Mouse (Mus musculus) hindbrain, postnatal 0 days (tissue): Measurements from ENCODE around the gene Aldh3a2. TPM values are rescaled to one million over a fixed set of nuclear protein-coding genes. Genes with fewer than 3 reads are reported as not detected.
"Not testable (repeated sequence)": the region's sequence is repeated elsewhere in the genome, so short reads cannot be mapped to it uniquely, and the experiment has no call there.

Experiments
- ATAC-seq: fragments of 200-750 bp; cut with Nextera tagmentation; 2 replicates; pipeline ENCODE4 v1.8.0; 2017; ENCODE audit warnings: mild to moderate bottlenecking, moderate TSS enrichment, moderate library complexity
- DNase-seq: peaks from one replicate; pipeline ENCODE4 v3.0.0-alpha.2; 2015; ENCODE audit warnings: low spot score
- H3K27ac ChIP-seq: fragments of 300-500 bp; sonication (generic); 2 replicates; pipeline ENCODE4 v1.5.1; 2014; ENCODE audit warnings: mild to moderate bottlenecking
- H3K27me3 ChIP-seq: fragments of 300-500 bp; sonication (generic); 2 replicates; pipeline ENCODE4 v1.6.1; 2014; ENCODE audit warnings: low read length, mixed read lengths; ENCODE audit not compliant: insufficient read depth
- H3K36me3 ChIP-seq: fragments of 300-500 bp; sonication (generic); 2 replicates; pipeline ENCODE4 v1.6.1; 2014; ENCODE audit warnings: low read length, mixed read lengths; ENCODE audit not compliant: insufficient read depth
- H3K4me1 ChIP-seq: fragments of 300-500 bp; sonication (generic); 2 replicates; pipeline ENCODE4 v1.6.1; 2014; ENCODE audit warnings: antibody characterized with exemption, low read length, mixed read lengths; ENCODE audit not compliant: insufficient read depth
- H3K4me2 ChIP-seq: fragments of 300-500 bp; sonication (generic); 2 replicates; pipeline ENCODE4 v1.6.1; 2014; ENCODE audit warnings: low read depth, mild to moderate bottlenecking, low read length, moderate library complexity, mixed read lengths
- H3K4me3 ChIP-seq: fragments of 300-500 bp; sonication (generic); 2 replicates; pipeline ENCODE4 v1.5.1; 2014; ENCODE audit warnings: low read length
- H3K9ac ChIP-seq: fragments of 300-500 bp; sonication (generic); replicated peaks from 2 replicates; pipeline ENCODE4 v1.6.1; 2014; ENCODE audit warnings: mild to moderate bottlenecking, low read length, moderate library complexity, mixed read lengths
- H3K9me3 ChIP-seq: fragments of 300-500 bp; sonication (generic); 2 replicates; pipeline ENCODE4 v1.6.1; 2016; ENCODE audit warnings: low read length, mixed read lengths
- CTCF ChIP-seq: IDR thresholded peaks from 2 replicates; pipeline ENCODE4 v1.5.1; 2016; ENCODE audit warnings: antibody characterized with exemption, control low read depth, low read depth
- WGBS: fragments of 180-500 bp; shearing (Covaris S2); extraction: QIAGEN DNeasy Blood & Tissue Kit; methylation state at CpG from one replicate; pipeline ENCODE4 v1.1.7; 2014; 5-methylcytosine and 5-hydroxymethylcytosine counted together
- polyA plus RNA-seq: library from polyadenylated mRNA; unstranded; fragments of >200 nt; fragmentation: Nextera tagmentation; extraction: Ambion mirVana; gene quantifications from 2 replicates; pipeline ENCODE4 v1.2.1, GENCODE M21; 2015
- total RNA-seq: library from RNA; depleted of rRNA; stranded (reverse); fragments of >200 nt; gene quantifications from 2 replicates; pipeline ENCODE4 v1.2.3, GENCODE M21; 2014; rRNA removed

Gene Aldh3a2
- total and polyA plus RNA-seq, 2 experiments from 2014 or later, result 36.2 to 40.4 TPM

DNA sequence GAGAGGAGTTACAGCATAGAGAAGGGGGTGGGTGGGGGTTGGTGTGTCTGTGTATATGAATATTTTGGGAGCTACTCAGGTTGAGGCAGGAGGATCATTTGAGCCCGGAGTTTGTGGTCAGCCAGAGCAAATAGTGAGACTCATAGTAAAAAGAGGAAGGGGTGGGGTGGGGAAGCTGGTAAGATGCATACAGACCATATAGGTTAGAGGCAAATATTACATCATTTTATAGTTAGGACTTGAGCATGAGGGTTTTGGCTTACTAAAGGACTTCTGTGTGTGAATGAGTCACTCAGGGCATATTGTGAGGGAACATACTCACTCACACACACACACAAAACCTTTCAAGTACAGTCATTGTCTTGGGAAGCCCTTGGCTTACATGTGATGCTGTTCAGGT is 90.9 kb downstream of the Aldh3a2 start:
- Histone ChIP-seq H3K4me2 (peak overlapping the region; percentile 49; the same call in 1 of the 2 replicates), H3K27ac (peak overlapping the region; percentile 82), H3K36me3 (no peaks in the 10 kb centered on the region), H3K27me3 (no peaks in the 10 kb centered on the region), H3K9ac (no peak overlapping the region), H3K4me1 (peaks cover 17% of the 10 kb centered on the region), H3K9me3 (no peaks in the 10 kb centered on the region), H3K4me3 (no peak overlapping the region)
- DNase-seq (no peak), ATAC-seq (no peak)
- TF ChIP-seq CTCF, result no peak
- 96% methylated on average over 1 of the region's 1 CpGs for WGBS

- no peaks in the 10 kb centered on the region for H3K9me3 ChIP-seq
- DNase-seq (peak; percentile 31), ATAC-seq (no peak)
- TF ChIP-seq CTCF, result no peak
- peaks cover 22% of the 10 kb centered on the region for H3K4me1 ChIP-seq
- 52% methylated on average over 5 of the region's 5 CpGs for WGBS
- H3K9ac ChIP-seq, result no peak overlapping the region
- peak overlapping the region; percentile 82 for H3K27ac ChIP-seq
- H3K36me3 ChIP-seq, result no peaks in the 10 kb centered on the region
- H3K4me3 ChIP-seq, result peak overlapping the region; percentile 100; the same call in 1 of the 2 replicates
- peak overlapping the region; percentile 49 for H3K4me2 ChIP-seq
- H3K27me3 ChIP-seq, result no peaks in the 10 kb centered on the region
Observed at GRCm38 (mm10) chr11:61175778-61176177, 91.5 kb downstream of the Aldh3a2 start.

DNA sequence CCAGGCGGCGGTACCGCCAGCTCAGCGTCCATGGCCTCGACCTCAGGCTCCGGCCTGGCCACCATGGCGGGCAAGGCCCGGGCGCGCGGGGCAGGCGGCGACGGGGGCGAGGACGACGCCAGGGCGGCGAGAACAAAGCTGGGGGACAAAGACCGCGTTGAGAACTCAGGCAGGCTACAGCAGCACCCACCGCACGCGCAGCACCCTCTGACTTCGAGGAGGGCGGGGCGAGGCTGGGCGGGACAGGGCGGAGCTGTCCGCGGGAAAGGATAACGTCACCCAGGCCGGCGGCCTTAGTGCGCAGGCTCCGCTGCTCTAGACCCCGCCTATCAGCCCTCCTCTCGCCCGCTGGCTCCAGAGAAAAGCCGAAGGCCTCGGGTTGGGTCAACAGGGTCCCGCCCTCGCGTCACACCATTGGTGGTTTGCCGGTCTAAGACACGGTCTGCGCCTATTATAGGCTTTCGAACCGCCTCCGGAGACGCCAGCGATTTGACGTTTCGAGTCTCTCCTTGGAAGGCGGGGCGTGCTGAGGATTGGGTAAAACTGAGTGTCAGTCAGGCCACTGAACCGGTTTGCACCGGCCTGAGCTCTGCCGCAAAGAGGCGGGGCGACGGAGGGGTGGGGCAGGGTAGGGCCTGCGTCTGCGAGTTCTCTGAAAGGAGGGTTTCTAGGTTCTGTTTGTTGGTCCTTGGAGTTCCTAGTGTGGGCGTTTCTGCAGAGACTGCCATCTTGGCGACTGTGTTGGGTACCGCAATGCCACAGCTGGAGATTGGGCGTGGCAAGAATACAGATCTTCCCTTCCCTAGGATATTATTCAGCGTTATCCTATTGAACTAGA is 92.2 kb downstream of the Aldh3a2 start, which contains the start of gene Usp22:
Gene Usp22, minus strand, starts transcription at position 235 of the 838 bp plus-strand sequence.
- H3K27ac ChIP-seq, result peak within 1 kb of the TSS; percentile 100
- no peaks in the 10 kb centered on the region for H3K9me3 ChIP-seq
- H3K4me1 ChIP-seq, result peaks cover 29% of the 10 kb centered on the region
- H3K9ac ChIP-seq, result peak within 1 kb of the TSS; percentile 100
- H3K4me3 ChIP-seq, result peak within 1 kb of the TSS; percentile 100
- H3K4me2 ChIP-seq, result peak within 1 kb of the TSS; percentile 53
- H3K27me3 ChIP-seq, result no peaks in the 10 kb centered on the region
- under 1% methylated on average over 69 of the region's 69 CpGs for WGBS
- DNase-seq (peak; percentile 100), ATAC-seq (peak; percentile 98)
- H3K36me3 ChIP-seq, result no peaks in the 10 kb centered on the region
- peak; percentile 39; the same call in 1 of the 2 replicates for TF ChIP-seq CTCF

GRCm38 (mm10) chr11:61174291-61174820 is 92.9 kb downstream of the Aldh3a2 start:
- H3K9ac ChIP-seq, result peak overlapping the region; percentile 100
- H3K4me1 ChIP-seq, result peaks cover 34% of the 10 kb centered on the region
- no peaks in the 10 kb centered on the region for H3K27me3 ChIP-seq
- TF ChIP-seq CTCF, result peak; percentile 85
- H3K9me3 ChIP-seq, result no peaks in the 10 kb centered on the region
- H3K27ac ChIP-seq, result peak overlapping the region; percentile 100
- WGBS, result under 1% methylated on average over 28 of the region's 28 CpGs
- ATAC-seq (peak; percentile 36), DNase-seq (peak; percentile 87)
- H3K4me3 ChIP-seq, result peak overlapping the region; percentile 100
- peak overlapping the region; percentile 53 for H3K4me2 ChIP-seq
- H3K36me3 ChIP-seq, result no peaks in the 10 kb centered on the region

DNA sequence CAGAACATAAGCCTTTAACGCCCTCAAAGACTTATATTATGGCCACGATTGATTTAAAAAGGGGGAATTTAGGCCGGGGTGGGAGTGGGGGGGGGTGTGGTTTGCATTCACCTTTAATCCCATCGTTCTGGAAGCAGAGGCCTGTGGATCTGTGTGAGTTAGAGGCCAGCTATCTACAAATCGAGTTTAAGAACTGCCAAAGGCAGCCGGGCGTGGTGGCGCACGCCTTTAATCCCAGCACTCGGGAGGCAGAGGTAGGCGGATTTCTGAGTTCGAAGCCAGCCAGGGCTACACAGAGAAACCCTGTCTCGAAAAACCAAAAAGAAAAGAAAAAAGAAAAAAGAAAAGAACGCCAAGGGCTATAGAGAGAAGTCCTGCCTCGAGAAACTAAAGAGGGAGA is 93.8 kb downstream of the Aldh3a2 start:
- peak overlapping the region; percentile 100; the same call in 1 of the 2 replicates for H3K9ac ChIP-seq
- WGBS, result 23% methylated on average over 15 of the region's 15 CpGs
- peaks cover 42% of the 10 kb centered on the region for H3K4me1 ChIP-seq
- H3K36me3 ChIP-seq, H3K27ac ChIP-seq, DNase-seq, H3K9me3 ChIP-seq, ATAC-seq, H3K27me3 ChIP-seq: not testable (repeated sequence)
- peak overlapping the region; percentile 53 for H3K4me2 ChIP-seq
- peak overlapping the region; percentile 100 for H3K4me3 ChIP-seq

Other genes starting within 250 kb of the Aldh3a2 start
- gene Kcnj12, start 244.9 kb downstream of the Aldh3a2 start, total RNA-seq, result 16.0 and 16.6 TPM in 2 replicates
- 3.3 TPM in 2 replicates for gene Kcnj12, start 244.9 kb downstream of the Aldh3a2 start, polyA plus RNA-seq
- gene Tnfrsf13b, start 140.7 kb downstream of the Aldh3a2 start, total RNA-seq, result 2.7 and 7.0 TPM in 2 replicates
- gene Tnfrsf13b, start 140.7 kb downstream of the Aldh3a2 start, polyA plus RNA-seq, result 1.1 and 1.5 TPM in 2 replicates
- 526 and 577 TPM in 2 replicates for gene Usp22, start 92.4 kb downstream of the Aldh3a2 start, total RNA-seq
- gene Usp22, start 92.4 kb downstream of the Aldh3a2 start, polyA plus RNA-seq, result 251 and 278 TPM in 2 replicates
- gene Aldh3a1, start 59.9 kb downstream of the Aldh3a2 start, total RNA-seq, result 0.63 and 0.93 TPM in 2 replicates
- gene Aldh3a1, start 59.9 kb downstream of the Aldh3a2 start, polyA plus RNA-seq, result 0.94 and 1.1 TPM in 2 replicates
- gene Slc47a2, start 75.4 kb upstream of the Aldh3a2 start, total RNA-seq, result 0.16 TPM in 1 of 2 replicates, not detected in the other
- gene Slc47a2, start 75.4 kb upstream of the Aldh3a2 start, polyA plus RNA-seq, result 0.14 and 0.21 TPM in 2 replicates
- gene Slc47a1, start 110.9 kb upstream of the Aldh3a2 start, total RNA-seq, result 7.7 and 9.5 TPM in 2 replicates
- gene Slc47a1, start 110.9 kb upstream of the Aldh3a2 start, polyA plus RNA-seq, result 2.3 and 3.2 TPM in 2 replicates
- gene Rnf112, start 186.7 kb upstream of the Aldh3a2 start, total RNA-seq, result 74.3 and 74.9 TPM in 2 replicates
- 22.0 and 23.8 TPM in 2 replicates for gene Rnf112, start 186.7 kb upstream of the Aldh3a2 start, polyA plus RNA-seq
- 42.1 and 68.1 TPM in 2 replicates for gene Mfap4, start 218.0 kb upstream of the Aldh3a2 start, total RNA-seq
- gene Mfap4, start 218.0 kb upstream of the Aldh3a2 start, polyA plus RNA-seq, result 38.7 and 43.3 TPM in 2 replicates
- 50.5 and 58.8 TPM in 2 replicates for gene Mapk7, start 226.9 kb upstream of the Aldh3a2 start, total RNA-seq
- 43.1 TPM in 2 replicates for gene Mapk7, start 226.9 kb upstream of the Aldh3a2 start, polyA plus RNA-seq
- 22.8 and 33.9 TPM in 2 replicates for gene B9d1, start 237.7 kb upstream of the Aldh3a2 start, total RNA-seq
- 26.2 and 29.7 TPM in 2 replicates for gene B9d1, start 237.7 kb upstream of the Aldh3a2 start, polyA plus RNA-seq